Mouse (Mus musculus): ENCODE results near the gene Hid1. TPM values are rescaled to one million over a fixed set of nuclear protein-coding genes. Genes with fewer than 3 reads are reported as not detected.

The Hid1 gene
- polyA plus RNA-seq, 1 experiment from 2014 or later: 22.3 TPM

DNA sequence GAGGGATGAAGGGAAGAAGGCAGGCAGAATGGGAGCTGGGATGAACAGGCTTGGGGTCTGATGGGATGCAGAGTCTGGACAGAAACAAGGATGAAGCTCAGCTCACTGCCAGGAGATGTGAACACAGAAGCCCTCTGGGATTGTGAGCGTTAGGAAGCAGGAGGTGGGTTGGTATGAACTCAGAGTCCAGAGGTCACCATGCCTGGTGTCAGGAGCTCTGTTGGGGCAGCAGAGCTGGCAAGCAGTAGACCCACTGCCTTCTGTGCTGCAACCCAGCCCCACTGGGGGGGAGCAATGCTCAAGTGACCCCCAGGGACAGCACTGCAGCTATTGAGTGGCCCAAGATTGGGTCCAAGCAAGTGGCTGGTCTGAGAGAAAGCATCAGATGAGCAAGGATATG is 29.7 kb downstream of the Hid1 start:
- Histone ChIP-seq H3K36me3 (ENCODE audit: control insufficient read depth, insufficient read depth, low read length) (no peaks in the 10 kb centered on the region), H3K27ac (ENCODE audit: low read depth, low read length) (no peak overlapping the region), H3K4me1 (replicated peaks; ENCODE audit: control insufficient read depth, insufficient read depth, low read length) (peaks cover 3% of the 10 kb centered on the region; the same call in 1 of the 2 replicates), H3K4me2 (ENCODE audit: low read depth, low read length, severe bottlenecking) (no peak overlapping the region), H3K27me3 (ENCODE audit: control insufficient read depth, insufficient read depth, low read length) (peaks cover 24% of the 10 kb centered on the region), H3K4me3 (ENCODE audit: low read depth, low read length) (no peak overlapping the region), H3K9me3 (ENCODE audit: control insufficient read depth, low read length) (no peaks in the 10 kb centered on the region), H3K9ac (ENCODE audit: low read length) (no peak overlapping the region)
- no peak for DNase-seq (ENCODE audit: low spot score)
- 58% methylated on average over 1 of the region's 1 CpGs for WGBS
- no peak for ATAC-seq (replicated peaks; ENCODE audit: low FRiP score)

DNA sequence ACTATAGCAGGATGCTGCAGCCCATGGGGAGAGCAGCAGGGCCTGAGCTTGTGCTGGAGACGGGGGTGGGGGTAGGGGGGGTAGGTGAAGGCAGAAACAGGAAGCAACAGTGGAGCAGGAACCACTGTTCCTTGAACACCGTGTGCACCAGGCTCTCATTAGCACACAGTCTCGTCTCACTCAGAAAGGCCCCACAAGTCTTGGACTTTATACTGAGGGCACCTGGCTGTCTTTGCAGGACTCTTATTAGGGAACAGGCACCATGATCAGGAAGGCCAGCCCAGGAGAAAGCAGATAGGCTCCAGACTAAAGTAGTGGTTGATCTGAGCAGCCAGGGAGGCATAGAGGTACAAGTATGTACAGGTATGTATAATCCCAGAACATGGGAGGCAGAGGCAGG is 30.2 kb downstream of the Hid1 start:
- ATAC-seq (replicated peaks; ENCODE audit: low FRiP score) (no peak), DNase-seq (ENCODE audit: low spot score) (no peak)
- Histone ChIP-seq H3K27me3 (ENCODE audit: control insufficient read depth, insufficient read depth, low read length) (peaks cover 24% of the 10 kb centered on the region), H3K27ac (ENCODE audit: low read depth, low read length) (no peak overlapping the region), H3K36me3 (ENCODE audit: control insufficient read depth, insufficient read depth, low read length) (no peaks in the 10 kb centered on the region), H3K9me3 (ENCODE audit: control insufficient read depth, low read length) (no peaks in the 10 kb centered on the region), H3K9ac (ENCODE audit: low read length) (no peak overlapping the region), H3K4me2 (ENCODE audit: low read depth, low read length, severe bottlenecking) (no peak overlapping the region), H3K4me3 (ENCODE audit: low read depth, low read length) (no peak overlapping the region), H3K4me1 (replicated peaks; ENCODE audit: control insufficient read depth, insufficient read depth, low read length) (peaks cover 3% of the 10 kb centered on the region; the same call in 1 of the 2 replicates)
- WGBS: 62% methylated on average over 3 of the region's 3 CpGs

DNA sequence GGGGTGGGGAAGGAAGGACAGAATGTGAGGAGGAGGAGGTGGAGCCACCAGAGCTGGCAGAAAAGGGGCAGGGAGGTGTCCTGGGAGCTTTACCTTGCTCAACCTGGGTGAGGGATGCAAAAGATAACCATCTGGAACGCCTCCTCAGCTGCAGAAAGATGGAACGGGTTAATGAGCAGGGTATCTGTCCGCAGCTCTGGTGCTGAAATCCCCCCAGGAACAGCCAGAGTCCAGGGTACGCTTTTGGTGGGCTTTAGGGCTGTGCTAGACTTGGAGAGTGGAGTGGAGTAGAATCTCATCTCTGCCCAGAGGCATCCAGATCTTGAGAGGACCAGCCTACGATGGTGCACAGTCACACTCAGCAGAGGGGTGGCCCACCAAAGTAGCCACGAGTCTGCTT is 31.4 kb downstream of the Hid1 start:
- no peak for ATAC-seq (replicated peaks; ENCODE audit: low FRiP score)
- Histone ChIP-seq H3K4me2 (ENCODE audit: low read depth, low read length, severe bottlenecking) (no peak overlapping the region), H3K9me3 (ENCODE audit: control insufficient read depth, low read length) (no peaks in the 10 kb centered on the region), H3K4me3 (ENCODE audit: low read depth, low read length) (no peak overlapping the region), H3K9ac (ENCODE audit: low read length) (no peak overlapping the region), H3K27ac (ENCODE audit: low read depth, low read length) (no peak overlapping the region), H3K4me1 (replicated peaks; ENCODE audit: control insufficient read depth, insufficient read depth, low read length) (peaks cover 3% of the 10 kb centered on the region; the same call in 1 of the 2 replicates), H3K27me3 (ENCODE audit: control insufficient read depth, insufficient read depth, low read length) (peaks cover 24% of the 10 kb centered on the region), H3K36me3 (ENCODE audit: control insufficient read depth, insufficient read depth, low read length) (no peaks in the 10 kb centered on the region)
- DNase-seq (ENCODE audit: low spot score): no peak
- 18% methylated on average over 6 of the region's 6 CpGs for WGBS

DNA sequence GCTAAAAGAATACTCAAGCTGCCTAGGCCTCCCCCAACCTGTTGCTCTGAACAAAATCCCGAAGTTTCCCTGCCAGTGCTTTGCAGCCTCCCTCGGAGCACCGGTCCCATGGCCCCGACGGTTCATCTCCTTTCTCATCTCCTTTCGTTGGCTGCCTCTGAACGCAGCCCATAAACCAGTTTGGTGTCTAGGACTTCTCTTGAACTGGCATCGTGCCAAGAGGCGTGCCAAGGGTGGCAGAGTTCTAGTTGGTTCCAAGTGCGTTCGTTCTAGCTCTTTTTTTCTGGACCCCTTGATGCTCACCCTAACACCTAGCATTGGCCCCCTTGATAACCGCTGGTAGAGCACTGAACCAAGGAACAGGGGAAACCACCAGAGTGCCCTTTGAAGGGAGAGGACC is 32.3 kb downstream of the Hid1 start:
- Histone ChIP-seq H3K4me2 (ENCODE audit: low read depth, low read length, severe bottlenecking) (no peak overlapping the region), H3K27me3 (ENCODE audit: control insufficient read depth, insufficient read depth, low read length) (peaks cover 24% of the 10 kb centered on the region)

DNA sequence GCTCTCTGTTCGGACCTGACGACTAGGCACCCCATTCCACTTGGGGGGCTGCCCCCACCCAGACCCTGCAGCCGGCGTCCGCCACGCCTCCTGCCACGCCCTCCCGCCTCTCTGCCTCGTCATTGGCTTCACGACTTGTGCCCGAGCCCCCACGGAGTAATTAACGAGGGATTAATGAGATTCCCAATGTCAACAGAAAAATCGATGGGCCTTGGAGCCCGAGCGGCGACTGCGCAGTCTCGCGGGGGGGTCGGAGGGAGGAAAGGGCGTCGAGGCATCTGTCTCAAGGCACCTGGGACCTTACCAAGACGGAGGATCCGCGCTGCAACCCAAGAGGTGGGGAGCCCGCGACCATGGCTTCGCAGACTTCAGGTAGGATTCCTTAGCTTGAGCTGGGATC is 33.0 kb downstream of the Hid1 start, which contains the start of gene Otop3:
Otop3 (plus strand) TSS at position 201 of the 400 bp plus-strand sequence.
- ATAC-seq (replicated peaks; ENCODE audit: low FRiP score): no peak
- no peaks in the 10 kb centered on the region for H3K36me3 ChIP-seq (ENCODE audit: control insufficient read depth, insufficient read depth, low read length)
- H3K4me1 ChIP-seq (replicated peaks; ENCODE audit: control insufficient read depth, insufficient read depth, low read length): peaks cover 3% of the 10 kb centered on the region; the same call in 1 of the 2 replicates
- no peaks in the 10 kb centered on the region for H3K9me3 ChIP-seq (ENCODE audit: control insufficient read depth, low read length)
- peaks cover 24% of the 10 kb centered on the region for H3K27me3 ChIP-seq (ENCODE audit: control insufficient read depth, insufficient read depth, low read length)
- H3K27ac ChIP-seq (ENCODE audit: low read depth, low read length): no peak within 1 kb of the TSS
- no peak within 1 kb of the TSS for H3K9ac ChIP-seq (ENCODE audit: low read length)
- H3K4me3 ChIP-seq (ENCODE audit: low read depth, low read length): peak within 1 kb of the TSS; percentile 16; the same call in 1 of the 2 replicates
- 3% methylated on average over 29 of the region's 29 CpGs for WGBS
- DNase-seq (ENCODE audit: low spot score): no peak
- H3K4me2 ChIP-seq (ENCODE audit: low read depth, low read length, severe bottlenecking): peak within 1 kb of the TSS; percentile 40; the same call in 1 of the 2 replicates

More for the DNA sequence above, 32.3 kb downstream of the Hid1 start:
- Histone ChIP-seq H3K27ac (ENCODE audit: low read depth, low read length) (no peak overlapping the region), H3K4me1 (replicated peaks; ENCODE audit: control insufficient read depth, insufficient read depth, low read length) (peaks cover 3% of the 10 kb centered on the region; the same call in 1 of the 2 replicates), H3K9ac (ENCODE audit: low read length) (no peak overlapping the region), H3K36me3 (ENCODE audit: control insufficient read depth, insufficient read depth, low read length) (no peaks in the 10 kb centered on the region), H3K4me3 (ENCODE audit: low read depth, low read length) (no peak overlapping the region), H3K9me3 (ENCODE audit: control insufficient read depth, low read length) (no peaks in the 10 kb centered on the region)
- WGBS: 60% methylated on average over 12 of the region's 12 CpGs
- DNase-seq (ENCODE audit: low spot score) (no peak), ATAC-seq (replicated peaks; ENCODE audit: low FRiP score) (no peak)

DNA sequence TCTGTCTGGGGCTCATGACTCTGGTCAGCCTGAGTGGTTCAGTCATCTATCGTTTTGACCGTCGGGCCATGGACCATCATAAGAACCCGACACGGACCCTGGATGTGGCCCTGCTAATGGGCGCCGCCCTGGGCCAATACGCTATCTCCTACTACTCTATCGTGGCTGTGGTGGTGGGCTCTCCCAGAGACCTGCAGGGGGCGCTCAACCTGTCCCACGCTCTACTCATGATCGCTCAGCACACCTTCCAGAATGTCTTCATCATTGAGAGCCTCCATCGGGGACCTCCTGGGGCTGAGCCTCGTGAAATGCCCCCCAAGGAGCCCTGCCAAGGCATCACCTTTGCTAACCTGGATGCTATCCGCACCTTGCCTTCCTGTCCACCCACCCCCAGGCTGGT is 38.2 kb downstream of the Hid1 start:
- Histone ChIP-seq H3K4me2 (ENCODE audit: low read depth, low read length, severe bottlenecking) (no peak overlapping the region), H3K27me3 (ENCODE audit: control insufficient read depth, insufficient read depth, low read length) (peaks cover 11% of the 10 kb centered on the region; the same call in 1 of the 2 replicates)
- ATAC-seq (replicated peaks; ENCODE audit: low FRiP score): no peak

DNA sequence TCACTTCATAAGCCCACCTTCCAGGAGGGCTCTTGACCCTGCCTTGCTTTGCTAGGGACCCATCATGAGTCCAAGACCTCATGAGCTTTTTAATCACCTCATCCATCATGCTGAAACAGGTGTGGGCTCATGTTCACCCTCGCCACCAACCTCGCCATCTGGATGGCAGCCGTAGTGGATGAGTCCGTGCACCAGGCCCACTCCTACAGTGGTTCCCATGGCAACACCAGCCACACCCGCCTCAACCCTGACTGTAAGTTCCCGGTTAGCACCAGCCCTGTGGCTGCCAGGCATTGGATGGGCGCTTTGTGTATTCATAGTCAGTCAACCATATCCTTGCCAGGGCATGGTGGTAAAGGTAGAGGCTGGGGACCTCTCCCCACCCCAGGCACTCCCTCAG is 40.8 kb downstream of the Hid1 start:
- 75% methylated on average over 7 of the region's 7 CpGs for WGBS
- H3K9me3 ChIP-seq (ENCODE audit: control insufficient read depth, low read length): no peaks in the 10 kb centered on the region

More for the DNA sequence above, 38.2 kb downstream of the Hid1 start:
- Histone ChIP-seq H3K9ac (ENCODE audit: low read length) (no peak overlapping the region), H3K4me3 (ENCODE audit: low read depth, low read length) (no peak overlapping the region), H3K4me1 (replicated peaks; ENCODE audit: control insufficient read depth, insufficient read depth, low read length) (peaks cover under 1% of the 10 kb centered on the region; the same call in 1 of the 2 replicates), H3K36me3 (ENCODE audit: control insufficient read depth, insufficient read depth, low read length) (no peaks in the 10 kb centered on the region), H3K9me3 (ENCODE audit: control insufficient read depth, low read length) (no peaks in the 10 kb centered on the region), H3K27ac (ENCODE audit: low read depth, low read length) (no peak overlapping the region)
- 65% methylated on average over 15 of the region's 15 CpGs for WGBS
- no peak for DNase-seq (ENCODE audit: low spot score)

DNA sequence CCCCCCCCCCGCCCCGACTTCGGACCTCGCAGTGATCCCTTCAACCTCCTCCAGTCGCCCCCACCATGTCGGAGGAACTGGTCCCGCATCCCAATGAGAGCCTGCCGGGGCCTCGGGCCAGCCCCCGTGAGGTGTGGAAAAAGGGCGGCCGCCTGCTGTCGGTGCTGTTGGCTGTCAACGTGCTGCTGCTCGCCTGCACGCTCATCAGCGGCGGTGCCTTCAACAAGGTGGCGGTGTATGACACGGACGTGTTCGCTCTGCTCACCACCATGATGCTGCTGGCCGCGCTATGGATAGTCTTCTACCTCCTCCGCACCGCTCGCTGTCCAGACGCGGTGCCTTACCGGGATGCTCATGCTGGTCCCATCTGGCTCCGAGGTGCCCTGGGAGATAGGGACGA is 44.2 kb downstream of the Hid1 start:
- 23% methylated on average over 32 of the region's 32 CpGs for WGBS

More for the DNA sequence above, 40.8 kb downstream of the Hid1 start:
- DNase-seq (ENCODE audit: low spot score) (no peak), ATAC-seq (replicated peaks; ENCODE audit: low FRiP score) (no peak)
- Histone ChIP-seq H3K4me3 (ENCODE audit: low read depth, low read length) (no peak overlapping the region), H3K36me3 (ENCODE audit: control insufficient read depth, insufficient read depth, low read length) (no peaks in the 10 kb centered on the region), H3K9ac (ENCODE audit: low read length) (no peak overlapping the region), H3K27me3 (ENCODE audit: control insufficient read depth, insufficient read depth, low read length) (peaks cover 31% of the 10 kb centered on the region), H3K27ac (ENCODE audit: low read depth, low read length) (no peak overlapping the region), H3K4me2 (ENCODE audit: low read depth, low read length, severe bottlenecking) (no peak overlapping the region), H3K4me1 (replicated peaks; ENCODE audit: control insufficient read depth, insufficient read depth, low read length) (peaks cover 2% of the 10 kb centered on the region; the same call in 1 of the 2 replicates)

More for the DNA sequence above, 44.2 kb downstream of the Hid1 start:
- H3K4me1 ChIP-seq (replicated peaks; ENCODE audit: control insufficient read depth, insufficient read depth, low read length): peaks cover 2% of the 10 kb centered on the region; the same call in 1 of the 2 replicates
- no peaks in the 10 kb centered on the region for H3K9me3 ChIP-seq (ENCODE audit: control insufficient read depth, low read length)
- ATAC-seq (replicated peaks; ENCODE audit: low FRiP score) (no peak), DNase-seq (ENCODE audit: low spot score) (peak; percentile 61)
- peaks cover 64% of the 10 kb centered on the region for H3K27me3 ChIP-seq (ENCODE audit: control insufficient read depth, insufficient read depth, low read length)
- no peak overlapping the region for H3K27ac ChIP-seq (ENCODE audit: low read depth, low read length)
- no peaks in the 10 kb centered on the region for H3K36me3 ChIP-seq (ENCODE audit: control insufficient read depth, insufficient read depth, low read length)
- no peak overlapping the region for H3K4me3 ChIP-seq (ENCODE audit: low read depth, low read length)
- H3K9ac ChIP-seq (ENCODE audit: low read length): no peak overlapping the region
- H3K4me2 ChIP-seq (ENCODE audit: low read depth, low read length, severe bottlenecking): no peak overlapping the region

Data from forebrain, embryonic 11.5 days (tissue).